Mouse (Mus musculus): ENCODE data around the gene Ckap4. TPM values are rescaled to one million over a fixed set of nuclear protein-coding genes. Genes with fewer than 3 reads are reported as not detected.

Ckap4 gene
- total and polyA plus RNA-seq, 2 experiments from 2014 or later: 45.6 to 59.8 TPM

DNA sequence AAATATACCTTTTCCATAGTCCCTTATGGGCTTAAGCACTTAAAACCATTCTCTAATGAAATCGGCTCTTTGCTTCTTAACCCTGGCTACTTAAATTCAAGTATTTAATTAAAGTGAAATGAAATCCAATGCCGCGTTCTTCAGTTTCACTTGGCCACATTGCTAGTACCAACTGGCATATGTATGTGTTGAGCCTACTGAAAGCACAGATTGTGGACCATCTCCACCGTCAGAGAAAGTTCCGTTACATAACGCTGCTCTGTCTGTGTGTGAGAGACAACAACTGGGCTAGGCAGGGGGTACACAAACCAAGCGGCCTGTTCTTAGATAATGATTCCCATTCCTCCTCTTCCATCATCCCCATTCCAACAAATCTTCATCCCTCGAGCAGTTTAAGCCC lies 30.6 kb upstream of the Ckap4 start:
- Histone ChIP-seq H3K27me3 (ENCODE audit: control insufficient read depth, insufficient read depth, low read length) (no peaks in the 10 kb centered on the region), H3K4me3 (ENCODE audit: low read depth, low read length) (no peak overlapping the region), H3K4me2 (ENCODE audit: low read depth, low read length) (no peak overlapping the region), H3K9me3 (replicated peaks; ENCODE audit: control insufficient read depth, low read length) (no peaks in the 10 kb centered on the region), H3K9ac (replicated peaks; ENCODE audit: low read depth, low read length) (no peak overlapping the region), H3K36me3 (replicated peaks; ENCODE audit: control insufficient read depth, insufficient read depth, low read length) (no peaks in the 10 kb centered on the region), H3K4me1 (ENCODE audit: control insufficient read depth, insufficient read depth) (peaks cover 3% of the 10 kb centered on the region; the same call in 1 of the 2 replicates), H3K27ac (ENCODE audit: low read depth) (no peak overlapping the region)
- 76% methylated on average over 8 of the region's 8 CpGs for WGBS
- DNase-seq (ENCODE audit: low spot score) (no peak), ATAC-seq (ENCODE audit: insufficient read depth, low read depth) (no peak)
- no peak for TF ChIP-seq CTCF (IDR thresholded peaks at IDR 0.05; ENCODE audit: low read depth)
- no peak for TF ChIP-seq EP300 (IDR thresholded peaks at IDR 0.05; ENCODE audit: low read depth)

DNA sequence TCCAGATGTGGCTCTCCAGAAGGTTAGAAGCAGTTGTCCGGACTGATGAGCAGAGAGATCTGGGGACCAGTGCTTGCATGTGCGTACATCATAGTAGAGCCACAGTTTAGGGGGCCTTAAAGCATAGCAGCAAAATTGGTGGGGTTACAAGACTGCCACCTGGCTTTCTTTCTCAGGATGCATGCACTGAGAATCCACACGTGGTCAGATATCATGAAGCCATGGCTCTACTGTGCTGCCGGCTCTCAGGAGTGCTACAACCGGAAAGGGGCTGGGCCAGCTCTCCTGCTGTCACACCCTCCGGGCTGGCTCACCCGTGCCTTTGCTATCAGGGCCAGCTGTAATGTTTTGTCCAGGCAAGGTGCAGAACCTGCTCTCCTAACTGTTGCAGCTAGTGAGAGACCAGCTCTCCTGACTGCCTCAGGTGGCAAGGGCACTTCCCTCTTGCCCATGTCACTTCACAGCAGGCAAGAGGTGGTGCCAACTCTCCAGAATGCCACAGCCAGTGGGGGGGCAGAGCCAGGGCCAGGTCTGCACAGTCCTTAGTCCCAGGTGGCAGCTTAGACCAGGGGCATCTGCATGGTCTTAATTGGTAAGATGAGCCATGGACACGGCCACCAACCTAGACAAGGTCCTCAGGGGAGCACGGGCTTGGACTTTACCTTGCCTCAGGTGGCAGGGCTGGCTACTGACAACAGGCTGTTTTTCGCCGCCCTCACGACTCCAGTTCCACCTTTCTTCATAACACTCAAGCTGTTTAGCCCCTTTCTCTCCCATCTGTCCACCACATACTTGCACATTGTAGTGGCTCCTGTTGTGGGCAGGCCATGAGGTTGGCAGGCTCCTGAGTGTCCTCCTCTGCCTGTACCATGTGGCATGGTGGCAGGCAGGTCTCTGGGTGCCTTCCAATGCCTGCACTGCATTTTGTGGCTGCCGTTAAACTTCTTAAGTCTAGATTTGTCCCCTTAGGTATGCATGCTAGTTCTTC lies 29.0 kb upstream of the Ckap4 start:
- Histone ChIP-seq H3K4me1 (ENCODE audit: control insufficient read depth, insufficient read depth) (peaks cover 3% of the 10 kb centered on the region; the same call in 1 of the 2 replicates), H3K27ac (ENCODE audit: low read depth) (no peak overlapping the region), H3K4me3 (ENCODE audit: low read depth, low read length) (no peak overlapping the region), H3K9ac (replicated peaks; ENCODE audit: low read depth, low read length) (no peak overlapping the region), H3K27me3 (ENCODE audit: control insufficient read depth, insufficient read depth, low read length) (no peaks in the 10 kb centered on the region), H3K9me3 (replicated peaks; ENCODE audit: control insufficient read depth, low read length) (no peaks in the 10 kb centered on the region), H3K4me2 (ENCODE audit: low read depth, low read length) (no peak overlapping the region), H3K36me3 (replicated peaks; ENCODE audit: control insufficient read depth, insufficient read depth, low read length) (no peaks in the 10 kb centered on the region)
- WGBS: 58% methylated on average over 13 of the region's 13 CpGs
- ATAC-seq (ENCODE audit: insufficient read depth, low read depth) (peak; percentile 87), DNase-seq (ENCODE audit: low spot score) (peak; percentile 61)
- TF ChIP-seq EP300 (IDR thresholded peaks at IDR 0.05; ENCODE audit: low read depth) (no peak), CTCF (IDR thresholded peaks at IDR 0.05; ENCODE audit: low read depth) (peak; percentile 48)

DNA sequence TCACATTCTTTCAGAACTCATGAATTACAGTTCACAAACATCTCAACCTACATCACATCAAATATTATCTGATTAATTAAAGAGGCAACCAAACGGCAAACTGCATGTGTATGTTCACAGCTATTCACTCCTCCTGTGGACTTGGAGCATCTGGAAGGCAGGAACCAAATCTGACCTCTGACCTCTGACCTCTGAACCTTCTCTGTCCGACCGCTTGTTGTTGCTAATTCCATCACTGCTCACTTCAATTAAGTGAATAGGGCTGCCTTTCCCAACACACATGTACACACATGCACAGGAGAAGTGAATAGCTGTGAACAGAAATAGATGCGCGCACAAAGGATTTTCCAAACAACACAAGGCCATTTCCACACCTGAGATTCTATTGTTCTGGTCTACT lies 28.3 kb upstream of the Ckap4 start:
- DNase-seq (ENCODE audit: low spot score) (no peak), ATAC-seq (ENCODE audit: insufficient read depth, low read depth) (no peak)
- TF ChIP-seq EP300 (IDR thresholded peaks at IDR 0.05; ENCODE audit: low read depth) (no peak), CTCF (IDR thresholded peaks at IDR 0.05; ENCODE audit: low read depth) (no peak)
- Histone ChIP-seq H3K27me3 (ENCODE audit: control insufficient read depth, insufficient read depth, low read length) (no peaks in the 10 kb centered on the region), H3K4me1 (ENCODE audit: control insufficient read depth, insufficient read depth) (peaks cover 3% of the 10 kb centered on the region; the same call in 1 of the 2 replicates), H3K27ac (ENCODE audit: low read depth) (no peak overlapping the region), H3K4me2 (ENCODE audit: low read depth, low read length) (no peak overlapping the region), H3K9ac (replicated peaks; ENCODE audit: low read depth, low read length) (no peak overlapping the region), H3K9me3 (replicated peaks; ENCODE audit: control insufficient read depth, low read length) (no peaks in the 10 kb centered on the region), H3K36me3 (replicated peaks; ENCODE audit: control insufficient read depth, insufficient read depth, low read length) (no peaks in the 10 kb centered on the region), H3K4me3 (ENCODE audit: low read depth, low read length) (no peak overlapping the region)
- WGBS: 72% methylated on average over 5 of the region's 5 CpGs

DNA sequence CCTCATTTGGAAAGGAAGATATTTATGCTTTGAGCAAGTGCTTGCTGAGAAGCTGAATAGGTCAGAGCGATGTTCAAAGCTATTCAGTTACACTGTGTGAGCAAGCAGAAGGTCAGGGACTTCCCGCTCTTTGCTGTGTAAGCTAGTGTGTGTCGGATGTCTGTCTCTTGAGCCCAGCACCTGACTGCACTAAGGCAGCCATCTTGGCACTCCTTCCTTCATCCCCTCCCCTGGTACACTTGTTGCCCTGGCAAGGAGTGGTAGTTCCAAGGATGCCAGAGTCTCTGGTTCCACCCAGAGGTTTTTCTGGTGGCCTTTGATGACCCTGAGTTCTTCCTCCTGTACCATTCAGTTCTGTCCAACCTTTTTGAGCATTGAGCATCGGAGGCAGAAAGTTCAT lies 26.1 kb upstream of the Ckap4 start:
- no peak overlapping the region for H3K4me3 ChIP-seq (ENCODE audit: low read depth, low read length)
- H3K36me3 ChIP-seq (replicated peaks; ENCODE audit: control insufficient read depth, insufficient read depth, low read length): no peaks in the 10 kb centered on the region
- no peak for TF ChIP-seq CTCF (IDR thresholded peaks at IDR 0.05; ENCODE audit: low read depth)
- no peak for TF ChIP-seq EP300 (IDR thresholded peaks at IDR 0.05; ENCODE audit: low read depth)
- ATAC-seq (ENCODE audit: insufficient read depth, low read depth) (no peak), DNase-seq (ENCODE audit: low spot score) (no peak)
- H3K9ac ChIP-seq (replicated peaks; ENCODE audit: low read depth, low read length): no peak overlapping the region
- H3K4me1 ChIP-seq (ENCODE audit: control insufficient read depth, insufficient read depth): peaks cover 3% of the 10 kb centered on the region; the same call in 1 of the 2 replicates
- no peak overlapping the region for H3K27ac ChIP-seq (ENCODE audit: low read depth)
- H3K4me2 ChIP-seq (ENCODE audit: low read depth, low read length): no peak overlapping the region
- no peaks in the 10 kb centered on the region for H3K27me3 ChIP-seq (ENCODE audit: control insufficient read depth, insufficient read depth, low read length)
- WGBS: 78% methylated on average over 4 of the region's 4 CpGs
- H3K9me3 ChIP-seq (replicated peaks; ENCODE audit: control insufficient read depth, low read length): no peaks in the 10 kb centered on the region

DNA sequence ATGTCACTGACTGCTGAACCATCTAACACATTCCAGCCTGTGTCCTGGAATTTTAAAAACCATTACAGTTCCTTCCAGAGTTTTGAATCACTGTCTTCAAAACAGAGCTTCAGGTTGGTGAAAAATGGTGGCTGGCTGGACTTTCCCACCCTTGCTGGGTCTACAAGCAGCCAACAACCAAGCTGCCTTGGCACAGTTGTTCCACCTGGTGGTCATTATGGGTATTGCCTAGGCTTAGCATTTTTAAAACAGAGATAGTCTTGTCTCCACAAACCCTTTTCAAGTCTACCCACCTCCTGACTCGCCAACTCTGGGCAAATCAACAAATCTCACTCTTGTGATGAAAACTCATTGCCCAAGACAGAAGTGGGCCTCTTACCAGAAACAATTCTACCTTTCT lies 24.6 kb upstream of the Ckap4 start:
- TF ChIP-seq CTCF (IDR thresholded peaks at IDR 0.05; ENCODE audit: low read depth) (peak; percentile 47), EP300 (IDR thresholded peaks at IDR 0.05; ENCODE audit: low read depth) (no peak)
- Histone ChIP-seq H3K4me1 (ENCODE audit: control insufficient read depth, insufficient read depth) (peaks cover 3% of the 10 kb centered on the region; the same call in 1 of the 2 replicates), H3K4me2 (ENCODE audit: low read depth, low read length) (no peak overlapping the region), H3K36me3 (replicated peaks; ENCODE audit: control insufficient read depth, insufficient read depth, low read length) (no peaks in the 10 kb centered on the region), H3K27ac (ENCODE audit: low read depth) (no peak overlapping the region), H3K27me3 (ENCODE audit: control insufficient read depth, insufficient read depth, low read length) (no peaks in the 10 kb centered on the region), H3K9me3 (replicated peaks; ENCODE audit: control insufficient read depth, low read length) (no peaks in the 10 kb centered on the region), H3K9ac (replicated peaks; ENCODE audit: low read depth, low read length) (no peak overlapping the region), H3K4me3 (ENCODE audit: low read depth, low read length) (no peak overlapping the region)
- WGBS: 80% methylated on average over 1 of the region's 1 CpGs
- DNase-seq (ENCODE audit: low spot score) (no peak), ATAC-seq (ENCODE audit: insufficient read depth, low read depth) (no peak)

All from heart, postnatal 0 days (tissue).